Mouse (Mus musculus): ENCODE data around the gene Ifit1.

DNA sequence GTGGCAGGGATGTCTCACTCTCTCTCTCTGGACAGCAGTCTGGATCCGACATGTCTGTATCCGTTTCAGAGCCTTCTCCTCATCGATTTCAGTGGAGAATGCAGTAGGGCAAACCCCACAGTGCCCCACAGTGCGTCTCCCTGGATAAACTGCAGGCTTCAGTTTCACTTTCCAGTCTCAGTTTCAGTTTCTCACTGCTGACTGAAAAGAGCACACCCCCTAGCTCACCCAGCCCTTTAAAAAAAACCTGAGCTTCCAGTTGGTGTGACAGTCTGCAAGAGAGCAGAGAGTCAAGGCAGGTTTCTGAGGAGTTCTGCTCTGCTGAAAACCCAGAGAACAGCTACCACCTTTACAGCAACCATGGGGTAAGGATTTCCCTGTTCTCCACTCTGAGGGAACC is at the start of gene Ifit1, which contains the start of gene Ifit1bl2:
- TF ChIP-seq CTCF (IDR thresholded peaks at IDR 0.05; ENCODE audit: insufficient read depth, low read length) (no peak), POLR2A (IDR thresholded peaks at IDR 0.05; ENCODE audit: borderline replicate concordance, extremely low read depth, low read depth, low read length) (peak; percentile 42; the same call in 1 of the 2 replicates)
